Mouse (Mus musculus) limb, embryonic 11.5 days (tissue): ENCODE data around the gene Tmem132b. TPM values are rescaled to one million over a fixed set of nuclear protein-coding genes. Genes with fewer than 3 reads are reported as not detected.
A peak's percentile ranks its signal among the peaks of the same experiment; 100 is the strongest.
"Not testable (repeated sequence)": the region's sequence is repeated elsewhere in the genome, so short reads cannot be mapped to it uniquely, and the experiment has no call there.

ENCODE experiments used
- ATAC-seq: fragments of 200-750 bp; cut with Nextera tagmentation; 2 replicates; pipeline ENCODE4 v1.8.0; 2017; ENCODE audit warnings: low read depth; ENCODE audit not compliant: insufficient number of reproducible peaks, low FRiP score, low TSS enrichment
- DNase-seq: peaks from one replicate; pipeline ENCODE4 v3.0.0-alpha.2; 2015; ENCODE audit warnings: low spot score
- H3K27ac ChIP-seq: fragments of 300-500 bp; sonication (generic); replicated peaks from 2 replicates; pipeline ENCODE4 v1.5.1; 2014; ENCODE audit warnings: low read depth, mild to moderate bottlenecking, low read length
- H3K27me3 ChIP-seq: fragments of 300-500 bp; sonication (generic); 2 replicates; pipeline ENCODE4 v1.6.1; 2014; ENCODE audit warnings: mild to moderate bottlenecking, low read length, mixed read lengths; ENCODE audit not compliant: control insufficient read depth, insufficient read depth
- H3K36me3 ChIP-seq: fragments of 300-500 bp; sonication (generic); 2 replicates; pipeline ENCODE4 v1.6.1; 2014; ENCODE audit warnings: mild to moderate bottlenecking, low read length, moderate library complexity, mixed read lengths; ENCODE audit not compliant: control insufficient read depth, insufficient read depth
- H3K4me1 ChIP-seq: fragments of 300-500 bp; sonication (generic); 2 replicates; pipeline ENCODE4 v1.6.1; 2014; ENCODE audit warnings: low read length, mixed read lengths; ENCODE audit not compliant: control insufficient read depth, insufficient read depth
- H3K4me2 ChIP-seq: fragments of 300-500 bp; sonication (generic); 2 replicates; pipeline ENCODE4 v1.6.1; 2014; ENCODE audit warnings: low read depth, mild to moderate bottlenecking, moderate library complexity; ENCODE audit not compliant: severe bottlenecking
- H3K4me3 ChIP-seq: fragments of 300-500 bp; sonication (generic); 2 replicates; pipeline ENCODE4 v1.5.1; 2014; ENCODE audit warnings: low read depth, low read length
- H3K9ac ChIP-seq: fragments of 300-500 bp; sonication (generic); 2 replicates; pipeline ENCODE4 v1.6.1; 2014; ENCODE audit warnings: mild to moderate bottlenecking, low read length
- H3K9me3 ChIP-seq: fragments of 300-500 bp; sonication (generic); 2 replicates; pipeline ENCODE4 v1.6.1; 2016; ENCODE audit warnings: low read length; ENCODE audit not compliant: control insufficient read depth
- WGBS: fragments of 180-500 bp; shearing (Covaris S2); extraction: QIAGEN DNeasy Blood & Tissue Kit; methylation state at CpG from one replicate; pipeline ENCODE4 v1.1.7; 2014; 5-methylcytosine and 5-hydroxymethylcytosine counted together
- polyA plus RNA-seq: library from polyadenylated mRNA; unstranded; fragments of >200 nt; fragmentation: Nextera tagmentation; extraction: Ambion mirVana; gene quantifications from 2 replicates; pipeline ENCODE4 v1.2.1, GENCODE M21; 2014

Tmem132b gene
- 0.08 and 0.09 TPM in 2 replicates for polyA plus RNA-seq

- H3K27me3 ChIP-seq: peaks cover 63% of the 10 kb centered on the region
- DNase-seq: peak; percentile 49
- no peak; the same call in 1 of the 2 replicates for ATAC-seq
- peak within 1 kb of the TSS; percentile 22; the same call in 1 of the 2 replicates for H3K9ac ChIP-seq
- peaks cover 6% of the 10 kb centered on the region; the same call in 1 of the 2 replicates for H3K4me1 ChIP-seq
- under 1% methylated on average over 24 of the region's 25 CpGs for WGBS
- no peaks in the 10 kb centered on the region for H3K36me3 ChIP-seq
- peak within 1 kb of the TSS; percentile 85 for H3K4me2 ChIP-seq
- peak within 1 kb of the TSS; percentile 35 for H3K4me3 ChIP-seq
- no peaks in the 10 kb centered on the region for H3K9me3 ChIP-seq
- no peak within 1 kb of the TSS for H3K27ac ChIP-seq
Observed at GRCm38 (mm10) chr5:125531634-125532033, at the start of gene Tmem132b. Gene Tmem132b, plus strand, starts transcription at chr5:125531774.

- no peaks in the 10 kb centered on the region; the same call in 1 of the 2 replicates for H3K36me3 ChIP-seq
- no peak overlapping the region for H3K4me3 ChIP-seq
- no peak overlapping the region for H3K27ac ChIP-seq
- no peak for ATAC-seq
- H3K4me1 ChIP-seq: peaks cover 7% of the 10 kb centered on the region
- H3K9me3 ChIP-seq: no peaks in the 10 kb centered on the region
- H3K27me3 ChIP-seq: no peaks in the 10 kb centered on the region
- no peak overlapping the region for H3K4me2 ChIP-seq
- WGBS: 89% methylated on average over 7 of the region's 7 CpGs
- DNase-seq: no peak
- H3K9ac ChIP-seq: no peak overlapping the region
Observed at GRCm38 (mm10) chr5:125482474-125482873, 49.1 kb upstream of the Tmem132b start.

GRCm38 (mm10) chr5:125483712-125484611, 47.6 kb upstream of the Tmem132b start:
- H3K9ac ChIP-seq: no peak overlapping the region
- H3K4me2 ChIP-seq: no peak overlapping the region
- 83% methylated on average over 5 of the region's 6 CpGs for WGBS
- H3K9me3 ChIP-seq: no peaks in the 10 kb centered on the region
- no peaks in the 10 kb centered on the region for H3K4me1 ChIP-seq
- DNase-seq: no peak
- H3K4me3 ChIP-seq: no peak overlapping the region
- H3K36me3 ChIP-seq: no peaks in the 10 kb centered on the region; the same call in 1 of the 2 replicates
- no peak overlapping the region for H3K27ac ChIP-seq
- H3K27me3 ChIP-seq: no peaks in the 10 kb centered on the region
- ATAC-seq: no peak

DNA sequence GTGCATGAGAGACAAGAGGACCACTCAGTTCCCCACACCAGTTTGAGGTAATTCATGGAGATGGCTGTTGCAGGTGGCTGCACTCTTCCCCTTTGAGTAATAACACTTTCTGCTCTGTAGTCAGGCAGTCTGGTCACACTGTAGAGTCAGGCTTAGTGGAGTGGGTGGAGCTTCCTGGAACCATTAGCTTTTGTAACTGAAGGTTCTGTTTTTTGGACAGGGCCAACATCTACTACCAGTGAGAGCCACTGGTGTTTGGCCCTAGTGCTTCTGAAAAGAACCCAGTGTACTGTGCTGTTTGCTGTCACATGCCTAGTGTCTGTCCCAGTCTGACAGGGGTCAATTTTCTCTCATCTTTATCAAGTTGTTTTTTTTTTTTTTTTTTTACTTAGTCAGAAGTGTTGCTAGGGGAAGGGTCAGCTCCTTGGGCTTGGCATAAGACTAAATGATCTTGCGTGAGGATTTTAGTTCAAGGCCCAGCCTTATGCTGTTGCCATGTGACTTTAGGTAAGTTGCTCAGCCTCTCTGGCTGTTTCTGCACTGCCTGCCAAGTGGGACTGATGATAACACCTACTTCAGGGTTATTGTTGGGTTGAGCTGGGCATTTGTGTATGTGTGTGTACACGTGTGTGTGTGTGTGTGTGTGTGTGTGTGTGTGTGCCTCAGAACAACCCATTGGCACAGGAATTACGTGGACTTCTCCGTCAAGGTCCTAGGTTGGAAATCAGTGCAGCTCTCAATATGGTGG, 46.4 kb upstream of the Tmem132b start:
- Histone ChIP-seq H3K36me3 (peaks cover 2% of the 10 kb centered on the region; the same call in 1 of the 2 replicates), H3K9me3 (no peaks in the 10 kb centered on the region), H3K27ac (no peak overlapping the region), H3K4me1 (no peaks in the 10 kb centered on the region), H3K27me3 (no peaks in the 10 kb centered on the region), H3K4me2 (no peak overlapping the region), H3K9ac (no peak overlapping the region), H3K4me3 (no peak overlapping the region)
- no peak for ATAC-seq
- no peak for DNase-seq
- WGBS: 93% methylated on average over 4 of the region's 4 CpGs

DNA sequence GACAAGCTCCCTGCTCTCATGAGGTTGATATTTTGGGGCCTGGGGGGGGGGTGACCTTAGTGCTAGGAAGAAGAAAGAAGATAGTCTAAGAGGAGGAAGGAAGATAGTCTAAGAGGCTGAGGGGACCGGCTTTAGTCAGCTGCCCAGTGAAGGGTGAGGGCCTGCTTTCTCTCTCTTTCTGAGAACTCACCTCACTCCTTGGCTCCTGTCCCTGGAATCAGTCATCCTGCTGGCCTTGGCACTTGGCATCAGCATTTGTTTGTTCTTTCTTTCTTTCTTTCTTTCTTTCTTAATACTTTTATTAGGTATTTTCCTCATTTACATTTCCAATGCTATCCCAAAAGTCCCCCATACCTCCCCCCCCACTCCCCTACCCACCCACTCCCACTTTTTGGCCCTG, 45.5 kb upstream of the Tmem132b start:
- no peaks in the 10 kb centered on the region for H3K9me3 ChIP-seq
- peaks cover 2% of the 10 kb centered on the region; the same call in 1 of the 2 replicates for H3K36me3 ChIP-seq
- H3K4me2 ChIP-seq: no peak overlapping the region
- ATAC-seq (no peak), DNase-seq (no peak)
- H3K4me3 ChIP-seq: no peak overlapping the region
- H3K27ac ChIP-seq: no peak overlapping the region
- H3K4me1 ChIP-seq: no peaks in the 10 kb centered on the region
- whole genome bisulfite sequencing: 89% methylated on average over 1 of the region's 1 CpGs
- no peaks in the 10 kb centered on the region for H3K27me3 ChIP-seq
- no peak overlapping the region for H3K9ac ChIP-seq

- Histone ChIP-seq H3K36me3 (peaks cover 4% of the 10 kb centered on the region; the same call in 1 of the 2 replicates), H3K9me3 (no peaks in the 10 kb centered on the region), H3K9ac (no peak overlapping the region), H3K4me1 (no peaks in the 10 kb centered on the region), H3K4me2 (no peak overlapping the region), H3K27me3 (no peaks in the 10 kb centered on the region), H3K27ac (no peak overlapping the region), H3K4me3 (no peak overlapping the region)
- DNase-seq: no peak
- no peak for ATAC-seq
- WGBS: 80% methylated on average over 11 of the region's 11 CpGs
Observed at GRCm38 (mm10) chr5:125487375-125488115, 44.0 kb upstream of the Tmem132b start.

DNA sequence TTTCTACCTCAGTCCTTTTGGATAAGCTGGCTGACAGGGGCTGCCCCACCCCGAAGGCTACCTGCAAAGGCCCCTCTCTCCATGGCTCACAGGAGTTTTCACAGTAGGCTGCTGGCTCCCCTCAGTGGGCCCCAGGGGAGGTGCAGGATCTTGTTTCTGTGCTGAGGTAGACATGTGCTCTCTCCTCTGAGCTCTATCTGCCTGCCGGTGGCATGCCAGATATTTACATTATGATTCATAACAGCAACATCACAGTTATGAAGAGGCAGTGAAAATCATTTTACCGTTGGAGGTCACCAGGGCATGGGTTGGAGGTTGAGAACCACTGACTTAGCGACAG, 43.5 kb upstream of the Tmem132b start:
- 79% methylated on average over 4 of the region's 4 CpGs for WGBS
- ATAC-seq (no peak), DNase-seq (no peak)
- Histone ChIP-seq H3K36me3 (peaks cover 4% of the 10 kb centered on the region; the same call in 1 of the 2 replicates), H3K4me1 (no peaks in the 10 kb centered on the region), H3K27me3 (no peaks in the 10 kb centered on the region), H3K4me2 (no peak overlapping the region), H3K9me3 (no peaks in the 10 kb centered on the region), H3K9ac (no peak overlapping the region), H3K27ac (no peak overlapping the region), H3K4me3 (no peak overlapping the region)

- not testable (repeated sequence) for H3K9me3 ChIP-seq, H3K27me3 ChIP-seq, ATAC-seq, H3K4me2 ChIP-seq, H3K27ac ChIP-seq, H3K9ac ChIP-seq, H3K4me3 ChIP-seq, DNase-seq, H3K36me3 ChIP-seq, H3K4me1 ChIP-seq
- 93% methylated on average over 5 of the region's 5 CpGs for WGBS
Observed at GRCm38 (mm10) chr5:125488953-125489352, 42.6 kb upstream of the Tmem132b start.
